In genomic region chr6:147145277-147145676, GRCm38 (mm10) we compare ENCODE assay signal across 8 mouse cellular contexts. TPM values are rescaled to one million over a fixed set of nuclear protein-coding genes. Genes with fewer than 3 reads are reported as not detected.
DNase-seq lines count a peak whose midpoint lies in the region; ATAC-seq and TF ChIP-seq lines count a peak whose summit lies in the region.

No protein-coding gene starts in this region.

- peak; percentile 95 for ATAC-seq in hindbrain, embryonic 15.5 days (ENCODE audit: low FRiP score, low read depth)
- ATAC-seq in limb, embryonic 14.5 days (ENCODE audit: low FRiP score, low read depth): peak; percentile 89
- ATAC-seq in neural tube, embryonic 12.5 days (ENCODE audit: low FRiP score, low read depth): peak; percentile 88
- ATAC-seq in activated CD4-positive, CD25-positive, alpha-beta regulatory T cell, adult 4 months: no peak

- H3K9me3 ChIP-seq in hindbrain, embryonic 15.5 days: no peaks in the 10 kb centered on the region
- no peaks in the 10 kb centered on the region for H3K9me3 ChIP-seq in limb, embryonic 14.5 days (ENCODE audit: control insufficient read depth, low read length)
- H3K9me3 ChIP-seq in neural tube, embryonic 12.5 days: no peaks in the 10 kb centered on the region

- 17% methylated on average over 2 of the region's 2 CpGs for WGBS in hindbrain, embryonic 15.5 days
- 10% methylated on average over 2 of the region's 2 CpGs for WGBS in limb, embryonic 14.5 days
- WGBS in neural tube, embryonic 12.5 days: 24% methylated on average over 2 of the region's 2 CpGs

- TF ChIP-seq POLR2A in limb, embryonic 14.5 days (IDR thresholded peaks at IDR 0.05; ENCODE audit: borderline replicate concordance, extremely low read depth, insufficient read depth, insufficient read length): no peak

- H3K4me3 ChIP-seq in gastrocnemius, adult 2 months: no peak overlapping the region
- H3K4me3 ChIP-seq in hindbrain, embryonic 15.5 days: no peak overlapping the region
- no peak overlapping the region for H3K4me3 ChIP-seq in limb, embryonic 14.5 days (replicated peaks; ENCODE audit: low read length)
- no peak overlapping the region for H3K4me3 ChIP-seq in neural tube, embryonic 12.5 days

- H3K4me1 ChIP-seq in hindbrain, embryonic 15.5 days (replicated peaks): no peaks in the 10 kb centered on the region
- H3K4me1 ChIP-seq in limb, embryonic 14.5 days (ENCODE audit: control insufficient read depth, insufficient read depth, low read length): peaks cover 14% of the 10 kb centered on the region
- H3K4me1 ChIP-seq in neural tube, embryonic 12.5 days: no peaks in the 10 kb centered on the region

- no peak for TF ChIP-seq CTCF in gastrocnemius, adult 2 months (IDR thresholded peaks at IDR 0.05)

- H3K36me3 ChIP-seq in hindbrain, embryonic 15.5 days: no peaks in the 10 kb centered on the region
- H3K36me3 ChIP-seq in limb, embryonic 14.5 days (ENCODE audit: control insufficient read depth, insufficient read depth, low read length): no peaks in the 10 kb centered on the region
- H3K36me3 ChIP-seq in neural tube, embryonic 12.5 days: no peaks in the 10 kb centered on the region

- intact Hi-C loops in gastrocnemius, adult 2 months (cut with DNase I): no loop called here

- H3K4me2 ChIP-seq in hindbrain, embryonic 15.5 days: no peak overlapping the region
- no peak overlapping the region for H3K4me2 ChIP-seq in limb, embryonic 14.5 days (replicated peaks; ENCODE audit: low read depth, low read length, severe bottlenecking)
- H3K4me2 ChIP-seq in neural tube, embryonic 12.5 days (replicated peaks): no peak overlapping the region

- no peaks in the 10 kb centered on the region for H3K27me3 ChIP-seq in hindbrain, embryonic 15.5 days
- no peaks in the 10 kb centered on the region for H3K27me3 ChIP-seq in limb, embryonic 14.5 days (ENCODE audit: control insufficient read depth, insufficient read depth, low read length)
- H3K27me3 ChIP-seq in neural tube, embryonic 12.5 days (replicated peaks): no peaks in the 10 kb centered on the region

- no peak overlapping the region for H3K27ac ChIP-seq in gastrocnemius, adult 2 months
- H3K27ac ChIP-seq in hindbrain, embryonic 15.5 days (replicated peaks): no peak overlapping the region
- no peak overlapping the region for H3K27ac ChIP-seq in limb, embryonic 14.5 days (replicated peaks; ENCODE audit: low read depth, low read length)
- no peak overlapping the region for H3K27ac ChIP-seq in neural tube, embryonic 12.5 days

- H3K9ac ChIP-seq in hindbrain, embryonic 15.5 days: no peak overlapping the region
- no peak overlapping the region for H3K9ac ChIP-seq in limb, embryonic 14.5 days (ENCODE audit: low read depth, low read length, severe bottlenecking)
- no peak overlapping the region for H3K9ac ChIP-seq in neural tube, embryonic 12.5 days

- peak; percentile 22 for DNase-seq in gastrocnemius, adult 2 months
- DNase-seq in gastrocnemius, adult 8-10 months (ENCODE audit: low spot score in 2 of 2): no peak
- peak; percentile 60 for DNase-seq in brain, adult 2 months (ENCODE audit: low read depth, low spot score)
- DNase-seq in forelimb bud, embryonic 11.5 days (ENCODE audit: low read depth, low spot score): peak; percentile 82
- peak; percentile 83 for DNase-seq in limb, embryonic 14.5 days (ENCODE audit: low spot score)

RNA-seq across cellular contexts. Expression of gene Klhl42, which starts 54.1 kb away (rescaled TPM):
- total RNA-seq in gastrocnemius, adult 2 months (2021): 1 to 10 TPM; 1.7 to 2.2 TPM
- 1 to 10 TPM; 1.2 to 2.0 (median 1.4) TPM for total RNA-seq in gastrocnemius, adult 8-10 months (2022)
- polyA plus RNA-seq in hindbrain, embryonic 15.5 days (2015; fragmentation: Nextera tagmentation; extraction: Ambion mirVana): 7.6 and 8.7 TPM in 2 replicates
- polyA plus RNA-seq in limb, embryonic 14.5 days (2012; rRNA removed): 10.4 and 12.6 TPM in 2 replicates
- polyA plus RNA-seq in limb, embryonic 14.5 days (2014; fragmentation: Nextera tagmentation; extraction: Ambion mirVana): 16.5 and 16.9 TPM in 2 replicates
- 6.9 and 8.4 TPM in 2 replicates for polyA plus RNA-seq in neural tube, embryonic 12.5 days (2016; fragmentation: Nextera tagmentation; extraction: Ambion mirVana)
- polyA plus RNA-seq in activated CD4-positive, CD25-positive, alpha-beta regulatory T cell, adult 4 months (2017; shearing (Covaris generic)): 10 to 100 TPM; 18.0 to 21.9 TPM

RNA-seq across cellular contexts. Expression of gene Mansc4, which starts 58.4 kb away (rescaled TPM):
- not detected for total RNA-seq in gastrocnemius, adult 2 months (2021)
- total RNA-seq in gastrocnemius, adult 8-10 months (2022): under 1 TPM in 2 of 4 experiments, not detected in 2; 0.27 to 0.29 TPM
- 0.85 and 1.5 TPM in 2 replicates for polyA plus RNA-seq in hindbrain, embryonic 15.5 days (2015; fragmentation: Nextera tagmentation; extraction: Ambion mirVana)
- 0.44 and 0.68 TPM in 2 replicates for polyA plus RNA-seq in limb, embryonic 14.5 days (2012; rRNA removed)
- 1.0 and 1.4 TPM in 2 replicates for polyA plus RNA-seq in limb, embryonic 14.5 days (2014; fragmentation: Nextera tagmentation; extraction: Ambion mirVana)
- polyA plus RNA-seq in neural tube, embryonic 12.5 days (2016; fragmentation: Nextera tagmentation; extraction: Ambion mirVana): 0.18 and 0.51 TPM in 2 replicates
- polyA plus RNA-seq in activated CD4-positive, CD25-positive, alpha-beta regulatory T cell, adult 4 months (2017; shearing (Covaris generic)): 1 to 10 TPM in 1 of 2 experiments, not detected in 1; 1.1 TPM

Comparison
In these comparisons a context has a peak if more than half of its experiments do, and no peak if none do; other contexts are left out.
1. DNase-seq: peak in gastrocnemius, adult 2 months (single experiment), brain, adult 2 months (single experiment), forelimb bud, embryonic 11.5 days (single experiment) and limb, embryonic 14.5 days (single experiment); none in gastrocnemius, adult 8-10 months (0 of 2).